Mouse (Mus musculus): ENCODE results near the gene Rwdd4a. TPM values are rescaled to one million over a fixed set of nuclear protein-coding genes. Genes with fewer than 3 reads are reported as not detected.

The Rwdd4a gene
- polyA plus RNA-seq, 1 experiment from 2014 or later: 37.1 TPM

- Histone ChIP-seq H3K27ac (replicated peaks) (no peak overlapping the region), H3K9ac (ENCODE audit: low read length) (no peak overlapping the region), H3K4me1 (replicated peaks; ENCODE audit: control insufficient read depth, insufficient read depth) (no peaks in the 10 kb centered on the region), H3K4me3 (ENCODE audit: low read depth, low read length) (no peak overlapping the region), H3K9me3 (ENCODE audit: control insufficient read depth, low read length) (no peaks in the 10 kb centered on the region), H3K27me3 (ENCODE audit: control insufficient read depth, insufficient read depth, low read length) (no peaks in the 10 kb centered on the region), H3K4me2 (replicated peaks; ENCODE audit: low read depth) (no peak overlapping the region), H3K36me3 (ENCODE audit: control insufficient read depth, insufficient read depth, low read length) (peaks cover 17% of the 10 kb centered on the region; the same call in 1 of the 2 replicates)
- no peak for ATAC-seq (ENCODE audit: low FRiP score, low TSS enrichment)
- TF ChIP-seq CTCF (IDR thresholded peaks at IDR 0.05; ENCODE audit: low read depth) (no peak), EP300 (optimal IDR thresholded peaks at IDR 0.05) (no peak)
- DNase-seq (ENCODE audit: low spot score): no peak
- 98% methylated on average over 16 of the region's 16 CpGs for WGBS
Observed at GRCm38 (mm10) chr8:47542746-47543145, 9.3 kb downstream of the Rwdd4a start.

DNA sequence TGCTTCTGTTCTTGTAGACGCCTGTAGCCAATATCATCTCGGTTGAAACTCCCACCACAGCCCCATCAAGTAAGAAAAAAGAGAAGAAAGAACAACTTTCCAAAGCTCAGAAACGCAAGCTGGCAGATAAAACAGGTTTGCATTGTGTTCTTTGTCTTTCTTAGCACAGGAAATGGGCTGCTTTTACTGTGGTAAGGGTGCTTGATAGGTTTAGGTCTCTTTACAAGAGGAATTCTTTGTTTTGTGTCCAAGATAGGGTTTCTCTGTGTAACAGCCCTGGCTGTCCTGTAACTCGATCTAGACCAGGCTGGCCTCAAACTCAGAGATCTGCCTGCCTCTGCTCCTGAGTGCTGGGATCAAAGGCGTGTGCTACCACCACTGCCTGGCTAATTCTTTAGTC lies 10.6 kb downstream of the Rwdd4a start:
- peaks cover 27% of the 10 kb centered on the region for H3K36me3 ChIP-seq (ENCODE audit: control insufficient read depth, insufficient read depth, low read length)

DNA sequence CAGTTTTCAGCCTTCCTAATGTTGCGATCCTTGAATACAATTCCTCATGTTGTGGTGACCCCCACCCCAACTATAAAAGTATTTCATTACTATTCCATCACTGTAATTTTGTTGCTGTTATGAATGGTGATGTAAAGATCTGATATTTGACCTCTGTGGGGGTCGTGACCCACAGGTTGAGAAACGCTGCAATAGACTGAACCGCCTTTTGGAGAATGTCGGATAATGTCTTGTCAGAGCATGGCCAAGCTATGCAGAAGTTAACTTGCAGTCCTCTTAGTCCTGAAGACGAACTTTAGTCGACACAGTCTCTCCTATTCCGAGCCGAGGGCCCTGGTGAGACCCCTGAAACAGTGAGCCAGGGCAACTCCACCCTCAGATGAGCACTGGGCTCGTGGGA lies 13.6 kb downstream of the Rwdd4a start:
- 99% methylated on average over 10 of the region's 10 CpGs for WGBS
- no peak for TF ChIP-seq CTCF (IDR thresholded peaks at IDR 0.05; ENCODE audit: low read depth)
- TF ChIP-seq EP300 (optimal IDR thresholded peaks at IDR 0.05): no peak
- Histone ChIP-seq H3K9ac (ENCODE audit: low read length) (no peak overlapping the region), H3K36me3 (ENCODE audit: control insufficient read depth, insufficient read depth, low read length) (peaks cover 30% of the 10 kb centered on the region), H3K4me2 (replicated peaks; ENCODE audit: low read depth) (no peak overlapping the region), H3K4me3 (ENCODE audit: low read depth, low read length) (no peak overlapping the region), H3K27me3 (ENCODE audit: control insufficient read depth, insufficient read depth, low read length) (no peaks in the 10 kb centered on the region), H3K9me3 (ENCODE audit: control insufficient read depth, low read length) (no peaks in the 10 kb centered on the region), H3K27ac (replicated peaks) (no peak overlapping the region), H3K4me1 (replicated peaks; ENCODE audit: control insufficient read depth, insufficient read depth) (no peaks in the 10 kb centered on the region)
- DNase-seq (ENCODE audit: low spot score) (no peak), ATAC-seq (ENCODE audit: low FRiP score, low TSS enrichment) (no peak)

More for the DNA sequence above, 10.6 kb downstream of the Rwdd4a start:
- Histone ChIP-seq H3K4me2 (replicated peaks; ENCODE audit: low read depth) (no peak overlapping the region), H3K27ac (replicated peaks) (no peak overlapping the region), H3K27me3 (ENCODE audit: control insufficient read depth, insufficient read depth, low read length) (no peaks in the 10 kb centered on the region), H3K9ac (ENCODE audit: low read length) (no peak overlapping the region), H3K4me3 (ENCODE audit: low read depth, low read length) (no peak overlapping the region), H3K9me3 (ENCODE audit: control insufficient read depth, low read length) (no peaks in the 10 kb centered on the region), H3K4me1 (replicated peaks; ENCODE audit: control insufficient read depth, insufficient read depth) (no peaks in the 10 kb centered on the region)
- WGBS: 85% methylated on average over 5 of the region's 5 CpGs
- TF ChIP-seq CTCF (IDR thresholded peaks at IDR 0.05; ENCODE audit: low read depth): no peak
- TF ChIP-seq EP300 (optimal IDR thresholded peaks at IDR 0.05): no peak
- DNase-seq (ENCODE audit: low spot score) (no peak), ATAC-seq (ENCODE audit: low FRiP score, low TSS enrichment) (no peak)

GRCm38 (mm10) chr8:47553613-47554012 lies 20.1 kb downstream of the Rwdd4a start:
- no peak overlapping the region for H3K27ac ChIP-seq (replicated peaks)
- WGBS: 89% methylated on average over 6 of the region's 6 CpGs
- H3K4me3 ChIP-seq (ENCODE audit: low read depth, low read length): no peak overlapping the region
- 0 out of 2 replicates have a peak, but pooled peaks cover 6% of the 10 kb centered on the region for H3K36me3 ChIP-seq (ENCODE audit: control insufficient read depth, insufficient read depth, low read length)
- H3K4me1 ChIP-seq (replicated peaks; ENCODE audit: control insufficient read depth, insufficient read depth): no peaks in the 10 kb centered on the region
- no peaks in the 10 kb centered on the region for H3K9me3 ChIP-seq (ENCODE audit: control insufficient read depth, low read length)
- ATAC-seq (ENCODE audit: low FRiP score, low TSS enrichment): no peak
- H3K4me2 ChIP-seq (replicated peaks; ENCODE audit: low read depth): no peak overlapping the region
- TF ChIP-seq EP300 (optimal IDR thresholded peaks at IDR 0.05): no peak
- TF ChIP-seq CTCF (IDR thresholded peaks at IDR 0.05; ENCODE audit: low read depth): peak; percentile 58
- DNase-seq (ENCODE audit: low spot score): no peak
- H3K27me3 ChIP-seq (ENCODE audit: control insufficient read depth, insufficient read depth, low read length): no peaks in the 10 kb centered on the region
- no peak overlapping the region for H3K9ac ChIP-seq (ENCODE audit: low read length)

DNA sequence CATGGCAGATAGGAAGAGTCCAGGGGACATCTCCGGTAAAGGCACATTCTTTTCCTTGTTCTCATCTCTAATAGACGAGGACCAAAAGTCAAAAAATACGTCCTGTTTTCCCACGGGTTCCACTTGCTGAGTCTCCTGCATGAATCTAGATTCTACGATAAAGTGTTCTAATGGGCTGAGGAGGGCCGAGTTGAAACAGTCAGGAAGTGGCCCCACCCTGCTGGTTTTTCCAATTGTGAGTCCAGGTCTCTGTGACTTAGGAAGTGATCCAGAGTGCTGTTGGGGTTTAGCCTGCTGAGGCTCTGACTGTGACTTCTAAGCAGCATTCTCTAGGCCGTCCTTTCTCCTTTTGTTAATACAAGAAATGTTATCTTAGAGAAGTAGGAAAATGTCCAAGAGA lies 23.0 kb downstream of the Rwdd4a start:
- H3K9me3 ChIP-seq (ENCODE audit: control insufficient read depth, low read length): no peaks in the 10 kb centered on the region
- ATAC-seq (ENCODE audit: low FRiP score, low TSS enrichment) (no peak), DNase-seq (ENCODE audit: low spot score) (no peak)
- H3K27me3 ChIP-seq (ENCODE audit: control insufficient read depth, insufficient read depth, low read length): no peaks in the 10 kb centered on the region
- H3K36me3 ChIP-seq (ENCODE audit: control insufficient read depth, insufficient read depth, low read length): no peaks in the 10 kb centered on the region
- H3K9ac ChIP-seq (ENCODE audit: low read length): no peak overlapping the region
- TF ChIP-seq EP300 (optimal IDR thresholded peaks at IDR 0.05) (no peak), CTCF (IDR thresholded peaks at IDR 0.05; ENCODE audit: low read depth) (no peak)
- 81% methylated on average over 7 of the region's 7 CpGs for WGBS
- no peaks in the 10 kb centered on the region for H3K4me1 ChIP-seq (replicated peaks; ENCODE audit: control insufficient read depth, insufficient read depth)
- no peak overlapping the region for H3K4me3 ChIP-seq (ENCODE audit: low read depth, low read length)
- no peak overlapping the region for H3K4me2 ChIP-seq (replicated peaks; ENCODE audit: low read depth)
- H3K27ac ChIP-seq (replicated peaks): no peak overlapping the region

DNA sequence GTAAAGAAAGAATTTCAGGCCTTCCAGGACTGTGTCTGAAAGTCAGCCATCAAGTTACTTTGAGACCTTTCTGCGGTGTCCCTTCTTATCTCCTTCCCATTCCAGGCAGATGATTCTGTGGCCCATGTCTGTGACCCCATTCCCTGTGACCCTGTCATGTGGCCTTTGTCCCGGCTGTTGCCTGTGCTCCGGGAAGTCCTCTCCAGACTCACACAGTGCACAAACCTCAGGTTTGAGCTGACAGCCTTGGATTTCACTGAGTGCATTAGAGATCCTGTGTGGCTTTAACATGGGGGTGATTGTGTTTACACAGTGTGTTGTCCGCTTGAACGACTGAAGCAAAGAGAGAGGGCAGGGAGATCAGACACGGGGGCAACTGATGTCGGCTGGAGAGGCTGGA lies 24.8 kb downstream of the Rwdd4a start:
- no peak overlapping the region for H3K4me3 ChIP-seq (ENCODE audit: low read depth, low read length)
- H3K9me3 ChIP-seq (ENCODE audit: control insufficient read depth, low read length): no peaks in the 10 kb centered on the region
- no peak for TF ChIP-seq EP300 (optimal IDR thresholded peaks at IDR 0.05)
- no peak for TF ChIP-seq CTCF (IDR thresholded peaks at IDR 0.05; ENCODE audit: low read depth)
- H3K9ac ChIP-seq (ENCODE audit: low read length): no peak overlapping the region
- no peaks in the 10 kb centered on the region for H3K36me3 ChIP-seq (ENCODE audit: control insufficient read depth, insufficient read depth, low read length)
- H3K27me3 ChIP-seq (ENCODE audit: control insufficient read depth, insufficient read depth, low read length): no peaks in the 10 kb centered on the region
- ATAC-seq (ENCODE audit: low FRiP score, low TSS enrichment): no peak
- no peaks in the 10 kb centered on the region for H3K4me1 ChIP-seq (replicated peaks; ENCODE audit: control insufficient read depth, insufficient read depth)
- no peak overlapping the region for H3K27ac ChIP-seq (replicated peaks)
- DNase-seq (ENCODE audit: low spot score): no peak
- 31% methylated on average over 7 of the region's 7 CpGs for WGBS
- no peak overlapping the region for H3K4me2 ChIP-seq (replicated peaks; ENCODE audit: low read depth)

All from stomach, postnatal 0 days (tissue).